Mouse (Mus musculus): Measurements from ENCODE around the gene Inpp5f. TPM values are rescaled to one million over a fixed set of nuclear protein-coding genes. Genes with fewer than 3 reads are reported as not detected.

Inpp5f gene
- polyA plus RNA-seq, 1 experiment = 14.7 TPM

- H3K4me1 ChIP-seq (ENCODE audit: control insufficient read depth, insufficient read depth, low read length) = peaks cover 4% of the 10 kb centered on the region; the same call in 1 of the 2 replicates
- no peak for TF ChIP-seq CTCF (IDR thresholded peaks at IDR 0.05; ENCODE audit: control insufficient read depth, insufficient read depth, low read length)
- TF ChIP-seq POLR2A (IDR thresholded peaks at IDR 0.05; ENCODE audit: borderline replicate concordance, control insufficient read depth, low read depth, low read length) = no peak
- H3K27ac ChIP-seq (ENCODE audit: control insufficient read depth, insufficient read depth, low read depth, low read length, poor library complexity) = no peak overlapping the region
- H3K4me3 ChIP-seq (replicated peaks; ENCODE audit: control insufficient read depth, low read depth, low read length) = no peak overlapping the region
- 80% methylated on average over 9 of the region's 9 CpGs for WGBS
Observed at GRCm38 (mm10) chr7:128725189-128725588, 114.1 kb downstream of the Inpp5f start.

DNA sequence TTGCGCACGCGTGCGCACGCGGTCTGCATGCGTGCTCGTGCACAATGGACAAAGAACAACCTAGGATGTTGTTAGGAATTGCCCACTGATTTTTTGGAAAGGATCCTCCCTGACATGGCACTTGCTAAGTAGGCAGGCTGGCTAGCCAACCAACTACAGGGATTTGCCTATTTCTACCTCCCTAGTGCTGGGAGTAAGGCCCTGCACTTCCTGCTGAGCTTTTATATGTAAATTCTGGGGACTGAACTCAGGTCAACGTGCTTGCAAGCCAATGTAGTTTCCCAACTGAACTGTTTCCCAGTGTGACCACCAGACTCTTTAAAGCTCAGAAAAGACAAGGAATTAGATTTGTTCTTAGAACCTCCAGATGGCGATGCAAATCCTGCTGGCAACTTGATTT lies 115.9 kb downstream of the Inpp5f start:
- TF ChIP-seq CTCF (IDR thresholded peaks at IDR 0.05; ENCODE audit: control insufficient read depth, insufficient read depth, low read length) (no peak), POLR2A (IDR thresholded peaks at IDR 0.05; ENCODE audit: borderline replicate concordance, control insufficient read depth, low read depth, low read length) (no peak)
- H3K4me3 ChIP-seq (replicated peaks; ENCODE audit: control insufficient read depth, low read depth, low read length) = no peak overlapping the region
- H3K27ac ChIP-seq (ENCODE audit: control insufficient read depth, insufficient read depth, low read depth, low read length, poor library complexity) = no peak overlapping the region
- 88% methylated on average over 10 of the region's 10 CpGs for WGBS
- H3K4me1 ChIP-seq (ENCODE audit: control insufficient read depth, insufficient read depth, low read length) = peaks cover 4% of the 10 kb centered on the region; the same call in 1 of the 2 replicates

- WGBS = 65% methylated on average over 5 of the region's 5 CpGs
- no peak overlapping the region for H3K27ac ChIP-seq (ENCODE audit: control insufficient read depth, insufficient read depth, low read depth, low read length, poor library complexity)
- TF ChIP-seq CTCF (IDR thresholded peaks at IDR 0.05; ENCODE audit: control insufficient read depth, insufficient read depth, low read length) (no peak), POLR2A (IDR thresholded peaks at IDR 0.05; ENCODE audit: borderline replicate concordance, control insufficient read depth, low read depth, low read length) (no peak)
- no peak overlapping the region for H3K4me3 ChIP-seq (replicated peaks; ENCODE audit: control insufficient read depth, low read depth, low read length)
- H3K4me1 ChIP-seq (ENCODE audit: control insufficient read depth, insufficient read depth, low read length) = peaks cover 4% of the 10 kb centered on the region; the same call in 1 of the 2 replicates
Observed at GRCm38 (mm10) chr7:128727701-128728100, 116.6 kb downstream of the Inpp5f start.

GRCm38 (mm10) chr7:128728738-128729137 lies 117.6 kb downstream of the Inpp5f start:
- Histone ChIP-seq H3K4me1 (ENCODE audit: control insufficient read depth, insufficient read depth, low read length) (peaks cover 4% of the 10 kb centered on the region; the same call in 1 of the 2 replicates), H3K27ac (ENCODE audit: control insufficient read depth, insufficient read depth, low read depth, low read length, poor library complexity) (no peak overlapping the region), H3K4me3 (replicated peaks; ENCODE audit: control insufficient read depth, low read depth, low read length) (no peak overlapping the region)
- TF ChIP-seq POLR2A (IDR thresholded peaks at IDR 0.05; ENCODE audit: borderline replicate concordance, control insufficient read depth, low read depth, low read length) = no peak
- TF ChIP-seq CTCF (IDR thresholded peaks at IDR 0.05; ENCODE audit: control insufficient read depth, insufficient read depth, low read length) = no peak
- WGBS = 7% methylated on average over 10 of the region's 10 CpGs

DNA sequence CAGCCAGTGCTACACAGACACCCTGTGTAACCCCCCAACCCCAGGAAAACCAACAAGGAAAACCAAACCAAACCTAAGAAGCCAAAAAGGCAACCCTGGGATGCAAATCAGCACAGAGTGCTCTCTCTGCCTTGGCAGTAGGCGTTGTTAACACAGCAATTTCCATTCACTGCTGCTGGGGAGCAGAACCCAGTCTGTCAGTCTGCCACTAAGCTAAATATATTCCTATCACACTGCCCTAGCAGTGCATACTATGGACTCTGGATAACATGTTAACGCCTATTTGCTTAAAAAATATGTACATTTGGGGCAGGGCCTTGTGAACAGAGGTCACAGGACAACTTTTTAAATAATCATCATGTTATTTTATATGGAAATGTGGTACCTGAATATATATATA lies 120.5 kb downstream of the Inpp5f start:
- TF ChIP-seq POLR2A (IDR thresholded peaks at IDR 0.05; ENCODE audit: borderline replicate concordance, control insufficient read depth, low read depth, low read length) (no peak), CTCF (IDR thresholded peaks at IDR 0.05; ENCODE audit: control insufficient read depth, insufficient read depth, low read length) (no peak)
- 71% methylated on average over 2 of the region's 2 CpGs for WGBS
- Histone ChIP-seq H3K4me3 (replicated peaks; ENCODE audit: control insufficient read depth, low read depth, low read length) (no peak overlapping the region), H3K4me1 (ENCODE audit: control insufficient read depth, insufficient read depth, low read length) (peaks cover 4% of the 10 kb centered on the region; the same call in 1 of the 2 replicates), H3K27ac (ENCODE audit: control insufficient read depth, insufficient read depth, low read depth, low read length, poor library complexity) (no peak overlapping the region)

- H3K27ac ChIP-seq (ENCODE audit: control insufficient read depth, insufficient read depth, low read depth, low read length, poor library complexity) = peak overlapping the region; percentile 36; the same call in 1 of the 2 replicates
- TF ChIP-seq POLR2A (IDR thresholded peaks at IDR 0.05; ENCODE audit: borderline replicate concordance, control insufficient read depth, low read depth, low read length) (no peak), CTCF (IDR thresholded peaks at IDR 0.05; ENCODE audit: control insufficient read depth, insufficient read depth, low read length) (no peak)
- H3K4me3 ChIP-seq (replicated peaks; ENCODE audit: control insufficient read depth, low read depth, low read length) = peak overlapping the region; percentile 51
- 10% methylated on average over 5 of the region's 5 CpGs for WGBS
- H3K4me1 ChIP-seq (ENCODE audit: control insufficient read depth, insufficient read depth, low read length) = no peaks in the 10 kb centered on the region; the same call in 1 of the 2 replicates
Observed at GRCm38 (mm10) chr7:128738041-128738440, 126.9 kb downstream of the Inpp5f start.

DNA sequence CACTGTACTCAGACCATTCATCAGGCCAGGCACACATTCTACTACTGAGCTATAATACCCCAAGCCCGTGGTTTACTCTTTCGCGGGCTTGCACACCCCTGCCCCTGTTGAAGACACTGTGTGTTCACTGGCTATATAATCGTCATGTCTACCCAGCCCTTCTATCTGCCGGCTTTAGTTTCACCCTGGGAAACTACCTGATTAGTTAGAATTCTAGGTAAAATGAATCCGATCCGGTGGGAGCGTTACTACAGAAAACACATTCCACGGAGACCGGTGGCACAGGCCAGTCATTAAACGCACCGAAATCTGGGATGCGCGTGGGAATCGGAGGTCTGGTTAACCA lies 128.0 kb downstream of the Inpp5f start:
- Histone ChIP-seq H3K27ac (ENCODE audit: control insufficient read depth, insufficient read depth, low read depth, low read length, poor library complexity) (peak overlapping the region; percentile 61), H3K4me1 (ENCODE audit: control insufficient read depth, insufficient read depth, low read length) (no peaks in the 10 kb centered on the region; the same call in 1 of the 2 replicates), H3K4me3 (replicated peaks; ENCODE audit: control insufficient read depth, low read depth, low read length) (peak overlapping the region; percentile 87)
- TF ChIP-seq CTCF (IDR thresholded peaks at IDR 0.05; ENCODE audit: control insufficient read depth, insufficient read depth, low read length) (no peak), POLR2A (IDR thresholded peaks at IDR 0.05; ENCODE audit: borderline replicate concordance, control insufficient read depth, low read depth, low read length) (no peak)
- WGBS = 2% methylated on average over 15 of the region's 15 CpGs

GRCm38 (mm10) chr7:128739462-128740277 lies 128.5 kb downstream of the Inpp5f start:
- TF ChIP-seq CTCF (IDR thresholded peaks at IDR 0.05; ENCODE audit: control insufficient read depth, insufficient read depth, low read length) (no peak), POLR2A (IDR thresholded peaks at IDR 0.05; ENCODE audit: borderline replicate concordance, control insufficient read depth, low read depth, low read length) (peak; percentile 39; the same call in 1 of the 2 replicates)
- H3K27ac ChIP-seq (ENCODE audit: control insufficient read depth, insufficient read depth, low read depth, low read length, poor library complexity) = peak overlapping the region; percentile 98
- under 1% methylated on average over 80 of the region's 80 CpGs for WGBS
- no peaks in the 10 kb centered on the region; the same call in 1 of the 2 replicates for H3K4me1 ChIP-seq (ENCODE audit: control insufficient read depth, insufficient read depth, low read length)
- peak overlapping the region; percentile 87 for H3K4me3 ChIP-seq (replicated peaks; ENCODE audit: control insufficient read depth, low read depth, low read length)

Measured in bone marrow, adult 2 months (tissue).